Mouse (Mus musculus) neural tube, embryonic 13.5 days (tissue): ENCODE data around the gene Pdia2. TPM values are rescaled to one million over a fixed set of nuclear protein-coding genes. Genes with fewer than 3 reads are reported as not detected.

ENCODE experiments used
- ATAC-seq: fragments of 200-750 bp; cut with Nextera tagmentation; 2 replicates; pipeline ENCODE4 v1.8.0; 2017; ENCODE audit warnings: low read depth, mild to moderate bottlenecking, moderate TSS enrichment, moderate library complexity
- H3K27ac ChIP-seq: fragments of 300-500 bp; sonication (generic); replicated peaks from 2 replicates; pipeline ENCODE4 v1.5.1; 2015; ENCODE audit warnings: moderate library complexity, mild to moderate bottlenecking, inconsistent platforms
- H3K27me3 ChIP-seq: fragments of 300-500 bp; sonication (generic); 2 replicates; pipeline ENCODE4 v1.6.1; 2015; ENCODE audit warnings: mild to moderate bottlenecking, inconsistent platforms
- H3K36me3 ChIP-seq: fragments of 300-500 bp; sonication (generic); 2 replicates; pipeline ENCODE4 v1.6.1; 2015; ENCODE audit warnings: mild to moderate bottlenecking, inconsistent platforms
- H3K4me1 ChIP-seq: fragments of 300-500 bp; sonication (generic); replicated peaks from 2 replicates; pipeline ENCODE4 v1.6.1; 2015; ENCODE audit warnings: inconsistent platforms
- H3K4me2 ChIP-seq: fragments of 300-500 bp; sonication (generic); 2 replicates; pipeline ENCODE4 v1.6.1; 2015; ENCODE audit warnings: inconsistent platforms, mild to moderate bottlenecking, moderate library complexity
- H3K4me3 ChIP-seq: fragments of 300-500 bp; sonication (generic); 2 replicates; pipeline ENCODE4 v1.5.1; 2015; ENCODE audit warnings: mild to moderate bottlenecking, inconsistent platforms
- H3K9ac ChIP-seq: fragments of 300-500 bp; sonication (generic); 2 replicates; pipeline ENCODE4 v1.6.1; 2015; ENCODE audit warnings: moderate library complexity, mild to moderate bottlenecking, inconsistent platforms
- H3K9me3 ChIP-seq: fragments of 300-500 bp; sonication (generic); 2 replicates; pipeline ENCODE4 v1.6.1; 2016; ENCODE audit warnings: inconsistent platforms
- whole genome bisulfite sequencing: fragments of 180-500 bp; shearing (Covaris S2); methylation state at CpG from one replicate; pipeline ENCODE4 v1.1.7; 2015; 5-methylcytosine and 5-hydroxymethylcytosine counted together
- polyA plus RNA-seq: library from polyadenylated mRNA; unstranded; fragments of >200 nt; fragmentation: Nextera tagmentation; extraction: Ambion mirVana; gene quantifications from 2 replicates; pipeline ENCODE4 v1.2.1, GENCODE M21; 2015

The Pdia2 gene
- 0.45 TPM in 1 of 2 replicates, not detected in the other for polyA plus RNA-seq

GRCm38 (mm10) chr17:26198892-26199291, at the start of gene Pdia2:
TSS of gene Pdia2 (minus strand) at chr17:26199087.
- Histone ChIP-seq H3K9ac (no peak within 1 kb of the TSS), H3K4me3 (no peak within 1 kb of the TSS), H3K4me1 (peaks cover 35% of the 10 kb centered on the region), H3K27ac (no peak within 1 kb of the TSS), H3K36me3 (peaks cover 45% of the 10 kb centered on the region), H3K27me3 (peaks cover 56% of the 10 kb centered on the region), H3K4me2 (peak within 1 kb of the TSS; percentile 92), H3K9me3 (no peaks in the 10 kb centered on the region)
- no peak for ATAC-seq
- 77% methylated on average over 4 of the region's 4 CpGs for WGBS

GRCm38 (mm10) chr17:26244101-26244841, 45.4 kb upstream of the Pdia2 start, which contains the start of gene Fam234a:
TSS of gene Fam234a (minus strand) at chr17:26244242.
- 8% methylated on average over 33 of the region's 33 CpGs for WGBS

GRCm38 (mm10) chr17:26243471-26244100, 44.7 kb upstream of the Pdia2 start:
- peak overlapping the region; percentile 81 for H3K27ac ChIP-seq

More at GRCm38 (mm10) chr17:26244101-26244841, 45.4 kb upstream of the Pdia2 start, which contains the start of gene Fam234a:
- H3K4me3 ChIP-seq, result peak within 1 kb of the TSS; percentile 71
- H3K36me3 ChIP-seq, result no peaks in the 10 kb centered on the region
- H3K4me1 ChIP-seq, result peaks cover 26% of the 10 kb centered on the region
- H3K9me3 ChIP-seq, result no peaks in the 10 kb centered on the region
- peak; percentile 96 for ATAC-seq
- H3K27me3 ChIP-seq, result peaks cover 5% of the 10 kb centered on the region; the same call in 1 of the 2 replicates
- H3K4me2 ChIP-seq, result peak within 1 kb of the TSS; percentile 90
- H3K27ac ChIP-seq, result peak within 1 kb of the TSS; percentile 81
- peak within 1 kb of the TSS; percentile 78 for H3K9ac ChIP-seq

GRCm38 (mm10) chr17:26240990-26241389, 42.1 kb upstream of the Pdia2 start:
- H3K9me3 ChIP-seq, result no peaks in the 10 kb centered on the region
- peaks cover 29% of the 10 kb centered on the region for H3K4me1 ChIP-seq
- no peaks in the 10 kb centered on the region for H3K27me3 ChIP-seq
- ATAC-seq, result no peak
- WGBS, result 85% methylated on average over 6 of the region's 6 CpGs
- no peak overlapping the region for H3K4me2 ChIP-seq
- H3K27ac ChIP-seq, result no peak overlapping the region
- H3K36me3 ChIP-seq, result no peaks in the 10 kb centered on the region
- H3K9ac ChIP-seq, result no peak overlapping the region
- no peak overlapping the region for H3K4me3 ChIP-seq

More at GRCm38 (mm10) chr17:26243471-26244100, 44.7 kb upstream of the Pdia2 start:
- ATAC-seq, result peak; percentile 83
- Histone ChIP-seq H3K9me3 (no peaks in the 10 kb centered on the region), H3K9ac (peak overlapping the region; percentile 78), H3K4me1 (peaks cover 26% of the 10 kb centered on the region), H3K4me2 (peak overlapping the region; percentile 90), H3K27me3 (0 out of 2 replicates have a peak, but pooled peaks cover 3% of the 10 kb centered on the region), H3K36me3 (no peaks in the 10 kb centered on the region), H3K4me3 (peak overlapping the region; percentile 71)
- WGBS, result under 1% methylated on average over 32 of the region's 32 CpGs

- 85% methylated on average over 6 of the region's 6 CpGs for WGBS
- ATAC-seq, result no peak
These were observed 41.4 kb upstream of the Pdia2 start for GRCm38 (mm10) chr17:26240120-26240790.

GRCm38 (mm10) chr17:26239551-26239950, 40.7 kb upstream of the Pdia2 start:
- Histone ChIP-seq H3K9me3 (no peaks in the 10 kb centered on the region), H3K27me3 (no peaks in the 10 kb centered on the region), H3K4me3 (no peak overlapping the region), H3K27ac (no peak overlapping the region), H3K9ac (no peak overlapping the region), H3K4me2 (no peak overlapping the region), H3K4me1 (peaks cover 36% of the 10 kb centered on the region), H3K36me3 (no peaks in the 10 kb centered on the region)
- ATAC-seq, result no peak
- 76% methylated on average over 2 of the region's 2 CpGs for WGBS

More at GRCm38 (mm10) chr17:26240120-26240790, 41.4 kb upstream of the Pdia2 start:
- Histone ChIP-seq H3K4me2 (no peak overlapping the region), H3K27ac (no peak overlapping the region), H3K4me3 (no peak overlapping the region), H3K9ac (no peak overlapping the region), H3K36me3 (no peaks in the 10 kb centered on the region), H3K27me3 (no peaks in the 10 kb centered on the region), H3K4me1 (peaks cover 36% of the 10 kb centered on the region), H3K9me3 (no peaks in the 10 kb centered on the region)

GRCm38 (mm10) chr17:26237667-26238066, 38.8 kb upstream of the Pdia2 start:
- no peak overlapping the region for H3K27ac ChIP-seq
- H3K9me3 ChIP-seq, result no peaks in the 10 kb centered on the region
- WGBS, result 92% methylated on average over 10 of the region's 10 CpGs
- H3K4me1 ChIP-seq, result peaks cover 24% of the 10 kb centered on the region
- no peak overlapping the region for H3K4me3 ChIP-seq
- H3K27me3 ChIP-seq, result no peaks in the 10 kb centered on the region
- no peak for ATAC-seq
- no peak overlapping the region for H3K4me2 ChIP-seq
- H3K9ac ChIP-seq, result no peak overlapping the region
- H3K36me3 ChIP-seq, result 0 out of 2 replicates have a peak, but pooled peaks cover 3% of the 10 kb centered on the region

- Histone ChIP-seq H3K27ac (peak overlapping the region; percentile 55), H3K9ac (no peak overlapping the region), H3K4me3 (no peak overlapping the region), H3K9me3 (no peaks in the 10 kb centered on the region), H3K4me1 (peaks cover 14% of the 10 kb centered on the region), H3K27me3 (no peaks in the 10 kb centered on the region), H3K36me3 (0 out of 2 replicates have a peak, but pooled peaks cover 7% of the 10 kb centered on the region), H3K4me2 (no peak overlapping the region)
- 44% methylated on average over 13 of the region's 13 CpGs for WGBS
- no peak for ATAC-seq
These were observed 36.4 kb upstream of the Pdia2 start for GRCm38 (mm10) chr17:26235077-26235815.

GRCm38 (mm10) chr17:26234386-26234785, 35.5 kb upstream of the Pdia2 start:
- ATAC-seq, result no peak
- WGBS, result 91% methylated on average over 8 of the region's 8 CpGs
- H3K27me3 ChIP-seq, result no peaks in the 10 kb centered on the region
- H3K27ac ChIP-seq, result no peak overlapping the region
- H3K36me3 ChIP-seq, result 0 out of 2 replicates have a peak, but pooled peaks cover 7% of the 10 kb centered on the region
- H3K9ac ChIP-seq, result no peak overlapping the region
- H3K9me3 ChIP-seq, result no peaks in the 10 kb centered on the region
- no peak overlapping the region for H3K4me3 ChIP-seq
- H3K4me2 ChIP-seq, result no peak overlapping the region
- H3K4me1 ChIP-seq, result peaks cover 14% of the 10 kb centered on the region

- Histone ChIP-seq H3K9me3 (no peaks in the 10 kb centered on the region), H3K27ac (no peak overlapping the region), H3K9ac (no peak overlapping the region), H3K4me3 (no peak overlapping the region), H3K27me3 (no peaks in the 10 kb centered on the region), H3K36me3 (0 out of 2 replicates have a peak, but pooled peaks cover 7% of the 10 kb centered on the region), H3K4me2 (no peak overlapping the region), H3K4me1 (peaks cover 14% of the 10 kb centered on the region)
- 76% methylated on average over 8 of the region's 8 CpGs for WGBS
- ATAC-seq, result no peak
These were observed 34.0 kb upstream of the Pdia2 start for GRCm38 (mm10) chr17:26232863-26233262.

GRCm38 (mm10) chr17:26231156-26231555, 32.3 kb upstream of the Pdia2 start:
- Histone ChIP-seq H3K4me1 (peaks cover 14% of the 10 kb centered on the region), H3K9me3 (no peaks in the 10 kb centered on the region), H3K36me3 (0 out of 2 replicates have a peak, but pooled peaks cover 7% of the 10 kb centered on the region), H3K4me3 (no peak overlapping the region), H3K4me2 (no peak overlapping the region), H3K9ac (no peak overlapping the region), H3K27ac (no peak overlapping the region), H3K27me3 (no peaks in the 10 kb centered on the region)
- no peak for ATAC-seq
- 92% methylated on average over 5 of the region's 5 CpGs for WGBS
